Mouse (Mus musculus) mouse trophoblast stem cell (cell line): Measurements from ENCODE around the gene Per2.

ENCODE experiments used
- in situ Hi-C, 2 experiments: fragments of 300-500 bp; cut with MseI, MboI; formaldehyde crosslinking; loops; 2 replicates in 1 of 2; 3 replicates in 1 of 2; pipeline ENCODE4 v1.15.1; 2025

Per2 gene

DNA sequence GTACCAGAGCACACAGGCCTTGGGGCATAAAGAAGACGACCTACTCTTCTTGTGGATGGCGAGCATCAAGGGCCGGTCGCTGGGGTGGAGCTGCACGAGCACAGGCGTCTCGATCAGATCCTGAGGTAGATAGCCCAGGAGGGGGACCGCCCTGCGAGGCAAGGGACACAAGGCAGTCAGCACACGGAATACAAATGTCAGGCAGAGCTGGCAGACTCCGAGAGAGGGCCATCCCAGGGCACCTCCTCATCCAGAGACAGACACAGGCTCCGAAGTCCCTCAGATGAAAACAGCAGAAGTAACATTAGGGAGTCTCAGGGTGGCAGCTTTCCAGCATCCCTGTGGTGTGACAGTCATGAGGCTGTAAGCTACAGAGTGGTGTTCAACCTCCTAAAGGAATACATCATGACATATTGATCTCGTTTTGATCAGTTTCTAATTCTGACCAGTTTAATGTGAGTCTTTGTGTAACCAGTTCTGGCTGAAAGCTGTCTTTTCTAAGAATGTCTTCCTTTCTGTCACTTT lies 23.5 kb downstream of the Per2 start:
- in situ Hi-C loops = no loop called here

GRCm38 (mm10) chr1:91434905-91435304 lies 24.2 kb downstream of the Per2 start:
- in situ Hi-C loops = no loop called here

DNA sequence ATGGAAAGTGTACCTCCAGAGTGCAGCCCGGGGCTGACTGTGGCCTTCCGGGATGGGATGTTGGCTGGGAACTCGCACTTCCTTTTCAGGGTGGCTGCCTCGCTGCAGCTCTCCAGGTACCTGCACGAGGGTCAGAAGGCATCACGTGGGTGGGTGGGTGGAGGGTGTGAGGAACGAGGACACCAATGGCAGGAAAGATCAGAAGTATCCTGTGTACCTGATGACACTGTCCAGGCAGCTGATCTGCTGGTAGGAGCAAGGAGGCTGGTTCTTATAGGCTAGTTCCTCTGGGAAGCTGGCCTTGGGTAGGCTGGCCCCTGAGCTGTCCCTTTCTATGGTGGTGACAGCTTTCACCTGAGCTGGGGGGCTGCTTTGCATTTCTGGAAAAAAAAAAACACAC lies 28.4 kb downstream of the Per2 start:
- in situ Hi-C loops = no loop called here

- in situ Hi-C loops = loop anchor here in 1 of 2 experiments (5.0 kb wide), 1 partner anchor 58 kb away; no protein-coding TSS in a partner anchor
Observed at GRCm38 (mm10) chr1:91429212-91429611, 29.9 kb downstream of the Per2 start.

DNA sequence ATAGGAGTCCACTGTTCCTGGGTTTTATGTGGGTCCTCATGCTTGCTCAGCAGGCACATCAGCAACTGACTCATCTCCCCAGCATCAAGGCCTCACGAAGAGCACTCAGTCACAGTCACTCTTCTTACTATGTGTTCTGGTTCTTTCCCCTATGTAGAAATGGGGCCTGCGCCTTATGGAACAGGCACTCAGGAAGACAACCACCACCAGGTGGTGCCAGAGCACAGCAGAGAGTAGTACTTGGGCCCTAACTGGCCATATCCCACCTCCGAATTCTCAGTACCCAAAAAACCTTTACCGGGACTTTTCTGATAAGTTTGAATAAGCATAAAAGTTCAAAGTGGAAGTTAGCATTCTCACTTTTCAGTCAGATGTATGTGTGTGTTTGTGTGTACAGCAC lies 30.5 kb downstream of the Per2 start:
- in situ Hi-C loops = loop anchor here in 1 of 2 experiments (5.0 kb wide), 1 partner anchor 59 kb away; no protein-coding TSS in a partner anchor

DNA sequence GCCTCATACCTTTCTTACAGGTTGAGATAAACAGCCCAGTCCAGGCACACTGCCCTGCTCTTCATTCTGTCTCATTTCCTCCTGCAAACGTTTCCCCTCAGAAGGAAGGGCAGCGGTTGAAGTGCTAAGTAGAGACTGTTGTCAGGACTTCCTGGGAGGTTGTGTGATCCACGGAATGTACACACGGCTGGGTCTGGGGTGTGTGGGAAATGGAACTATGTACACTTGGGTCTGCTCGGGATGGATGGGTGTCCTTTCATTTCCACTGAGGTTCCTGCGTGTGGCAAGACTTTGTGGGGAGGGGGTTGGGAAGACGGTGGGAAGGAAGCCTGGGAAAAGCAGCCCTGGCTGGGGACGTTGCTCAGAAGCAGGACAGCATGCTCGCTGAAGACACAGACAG lies 32.7 kb downstream of the Per2 start:
- in situ Hi-C loops = loop anchor here in 1 of 2 experiments (5.0 kb wide), 1 partner anchor 61 kb away; no protein-coding TSS in a partner anchor

- in situ Hi-C loops = no loop called here
Observed at GRCm38 (mm10) chr1:91420601-91421065, 38.5 kb downstream of the Per2 start.

- in situ Hi-C loops = no loop called here
Observed at GRCm38 (mm10) chr1:91419862-91420600, 39.1 kb downstream of the Per2 start.

GRCm38 (mm10) chr1:91417991-91418390 lies 41.1 kb downstream of the Per2 start:
- in situ Hi-C loops = no loop called here

DNA sequence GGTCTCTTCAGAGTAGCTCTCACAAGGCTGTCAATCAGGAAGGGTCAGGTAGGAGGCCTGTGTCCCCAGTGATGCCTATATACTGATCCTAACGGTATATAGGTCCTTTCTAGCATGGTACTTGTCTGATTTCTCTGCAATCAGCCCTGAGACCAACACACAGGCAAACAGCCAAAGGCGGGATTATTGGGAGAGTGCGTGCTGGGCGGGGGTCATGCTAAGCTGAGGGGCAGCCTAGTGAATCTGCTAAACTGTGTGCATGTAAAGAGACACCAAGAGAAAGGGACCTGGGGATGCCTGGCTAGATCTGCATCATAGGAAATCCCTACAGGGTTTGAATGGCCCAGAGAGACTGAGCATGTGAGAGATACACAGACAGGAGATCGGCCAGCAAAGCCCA lies 43.8 kb downstream of the Per2 start:
- in situ Hi-C loops = no loop called here

GRCm38 (mm10) chr1:91414903-91415302 lies 44.2 kb downstream of the Per2 start:
- in situ Hi-C loops = no loop called here

GRCm38 (mm10) chr1:91413898-91414594 lies 45.1 kb downstream of the Per2 start, which contains the start of gene Hes6:
TSS of gene Hes6 (minus strand) at chr1:91414038.
- in situ Hi-C loops = no loop called here

GRCm38 (mm10) chr1:91413536-91413897 lies 45.6 kb downstream of the Per2 start:
- in situ Hi-C loops = no loop called here

- in situ Hi-C loops = no loop called here
Observed at GRCm38 (mm10) chr1:91413030-91413506, 46.1 kb downstream of the Per2 start.

DNA sequence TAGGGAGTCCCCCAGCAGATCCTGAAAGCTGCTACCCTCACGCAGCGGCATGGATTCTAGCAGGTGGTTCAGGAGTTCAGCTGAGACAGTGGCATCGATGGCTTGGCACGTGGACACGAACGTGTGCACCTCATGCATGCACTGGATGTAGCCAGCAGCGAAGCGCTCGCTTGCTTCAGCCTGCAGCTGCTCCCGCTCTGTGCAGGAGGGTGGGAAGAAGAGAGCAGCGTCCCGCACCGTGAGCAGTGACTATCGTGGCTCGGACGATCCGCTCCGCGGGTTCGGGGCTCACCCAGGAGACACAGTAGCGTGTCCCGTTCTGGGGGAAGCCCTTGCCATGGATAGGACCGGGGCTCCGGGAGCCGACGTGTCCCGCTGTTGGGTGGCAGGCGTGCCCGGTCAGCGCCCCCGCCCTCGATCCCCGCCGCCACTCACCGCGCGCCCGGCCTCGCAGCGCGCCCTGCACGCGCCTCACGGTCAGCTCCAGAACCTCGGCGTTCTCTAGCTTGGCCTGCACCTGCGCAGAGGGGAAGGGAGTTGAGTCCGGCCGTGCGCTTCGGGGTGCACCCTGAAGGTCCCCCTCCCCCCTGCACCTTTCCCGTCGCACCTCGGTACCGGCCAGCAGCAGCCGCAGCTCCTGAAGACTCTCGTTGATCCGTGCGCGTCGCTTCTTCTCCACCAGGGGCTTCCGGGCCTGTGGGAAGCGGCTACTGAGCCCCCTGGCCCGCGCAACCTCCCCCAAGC lies 46.7 kb downstream of the Per2 start:
- in situ Hi-C loops = no loop called here

DNA sequence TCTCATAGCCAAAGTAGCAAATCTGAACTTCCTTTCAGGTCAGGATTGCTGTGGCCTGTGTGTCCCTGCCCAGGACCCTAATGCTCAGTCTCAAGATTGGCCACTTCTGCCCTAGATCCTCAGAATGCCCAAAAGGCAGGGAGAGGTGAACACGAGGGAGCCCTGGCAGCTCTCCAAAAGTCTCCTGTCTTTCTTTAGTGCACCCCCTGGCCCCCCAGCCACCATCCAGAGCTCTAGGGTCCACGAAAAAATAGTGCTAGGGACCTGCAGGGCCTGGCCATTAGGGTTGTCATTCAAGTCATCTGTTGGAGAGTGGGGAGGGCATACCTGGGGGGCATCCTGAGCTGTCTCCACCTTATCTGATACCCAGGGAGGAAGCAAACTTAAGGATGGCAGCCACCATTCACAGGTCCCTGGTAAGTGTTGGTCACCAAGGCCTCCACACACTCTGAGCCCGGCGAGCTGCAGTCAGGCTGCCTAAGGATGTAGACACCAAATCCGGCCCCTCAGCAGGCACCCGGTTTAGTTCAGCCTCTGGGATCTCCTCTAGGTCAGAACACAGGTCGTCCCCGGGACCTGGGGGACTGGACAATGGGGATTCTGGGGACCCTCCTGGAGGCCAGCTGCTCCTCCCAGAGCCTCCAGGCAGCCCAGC lies 47.4 kb downstream of the Per2 start:
- in situ Hi-C loops = no loop called here

DNA sequence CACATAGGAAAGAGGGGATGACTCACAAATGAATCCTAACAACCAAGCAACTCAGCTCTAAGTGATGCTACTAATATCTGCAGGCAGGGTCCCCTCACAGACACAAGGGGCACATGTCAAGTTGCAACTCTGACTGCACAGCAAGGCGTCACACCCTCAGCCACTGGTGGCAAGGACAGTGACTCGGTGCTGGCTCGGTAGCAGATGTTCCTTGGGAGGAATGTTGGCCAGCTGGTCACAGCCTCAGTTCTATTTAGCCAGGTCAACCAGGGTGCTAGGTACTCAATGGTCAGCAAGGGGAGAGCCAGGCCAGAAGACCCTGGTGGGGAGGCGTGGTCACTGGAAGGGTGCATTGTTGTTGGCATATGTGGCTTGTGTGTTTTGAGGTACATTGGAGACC lies 51.3 kb downstream of the Per2 start:
- in situ Hi-C loops = no loop called here

GRCm38 (mm10) chr1:91405406-91406169 lies 53.5 kb downstream of the Per2 start:
- in situ Hi-C loops = no loop called here

DNA sequence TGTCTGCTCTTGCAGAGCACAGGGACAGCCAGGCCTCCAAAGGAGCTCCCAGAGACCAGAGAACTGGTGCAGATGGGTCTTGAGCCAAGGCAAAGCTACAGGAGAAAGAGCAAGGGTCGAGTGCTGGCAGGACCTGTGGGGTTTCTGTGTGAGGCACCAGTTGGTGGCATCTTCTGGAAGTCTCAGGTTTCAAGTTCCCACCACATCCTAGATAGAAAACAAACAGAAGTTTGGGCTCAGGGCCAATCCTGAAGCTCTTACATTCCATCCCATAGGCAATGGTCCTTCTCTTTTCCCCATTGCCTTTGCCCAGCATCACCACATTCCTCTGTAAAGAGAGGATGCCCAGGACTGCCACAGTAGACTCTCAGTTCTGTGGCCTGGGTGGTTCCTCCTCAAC lies 54.1 kb downstream of the Per2 start:
- in situ Hi-C loops = no loop called here

DNA sequence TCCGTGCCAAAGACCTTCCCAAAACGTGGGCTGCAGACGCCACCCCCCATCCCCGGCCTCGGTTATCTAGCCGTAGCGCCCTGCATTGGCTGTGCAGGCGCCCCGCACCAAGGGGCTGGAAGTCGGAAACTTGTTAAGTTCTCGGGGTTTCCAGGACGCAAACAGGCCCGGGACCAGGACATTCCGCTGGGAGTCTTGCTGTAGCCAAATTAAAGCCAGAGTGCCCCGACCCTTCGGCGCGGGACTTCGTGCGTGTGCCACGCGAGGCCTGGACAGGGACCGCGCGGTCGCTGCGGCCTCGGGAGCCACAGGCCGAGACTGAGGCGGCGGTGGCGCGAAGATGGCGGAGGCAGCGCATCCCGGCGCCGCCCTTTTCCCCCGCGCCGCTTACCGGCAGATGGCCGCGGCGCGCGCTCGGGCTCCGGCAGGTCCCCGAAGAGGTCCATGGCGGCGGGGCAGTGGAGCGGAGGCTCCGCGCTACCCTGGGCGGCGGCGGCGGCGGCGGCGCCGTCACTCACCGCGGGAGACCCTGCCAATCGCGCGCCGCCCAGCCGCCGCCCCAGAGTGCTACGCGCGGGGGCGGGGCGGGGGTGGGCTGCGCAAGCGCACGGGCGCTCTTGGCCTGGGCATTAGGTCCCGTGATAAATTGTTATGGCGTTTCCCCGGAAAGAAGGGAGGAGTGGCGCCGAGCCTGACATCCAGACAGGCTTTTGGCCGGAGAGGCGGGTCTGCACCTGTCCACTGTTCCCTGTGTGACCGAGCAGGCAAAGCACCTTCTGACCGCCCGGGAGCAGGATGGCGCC lies 60.7 kb downstream of the Per2 start, which contains the start of gene Ilkap:
Ilkap (minus strand) TSS at position 556 of the 803 bp plus-strand sequence.
- in situ Hi-C loops = no loop called here
